Comparison of ENCODE assay signal across 12 mouse cellular contexts in the genomic region with DNA sequence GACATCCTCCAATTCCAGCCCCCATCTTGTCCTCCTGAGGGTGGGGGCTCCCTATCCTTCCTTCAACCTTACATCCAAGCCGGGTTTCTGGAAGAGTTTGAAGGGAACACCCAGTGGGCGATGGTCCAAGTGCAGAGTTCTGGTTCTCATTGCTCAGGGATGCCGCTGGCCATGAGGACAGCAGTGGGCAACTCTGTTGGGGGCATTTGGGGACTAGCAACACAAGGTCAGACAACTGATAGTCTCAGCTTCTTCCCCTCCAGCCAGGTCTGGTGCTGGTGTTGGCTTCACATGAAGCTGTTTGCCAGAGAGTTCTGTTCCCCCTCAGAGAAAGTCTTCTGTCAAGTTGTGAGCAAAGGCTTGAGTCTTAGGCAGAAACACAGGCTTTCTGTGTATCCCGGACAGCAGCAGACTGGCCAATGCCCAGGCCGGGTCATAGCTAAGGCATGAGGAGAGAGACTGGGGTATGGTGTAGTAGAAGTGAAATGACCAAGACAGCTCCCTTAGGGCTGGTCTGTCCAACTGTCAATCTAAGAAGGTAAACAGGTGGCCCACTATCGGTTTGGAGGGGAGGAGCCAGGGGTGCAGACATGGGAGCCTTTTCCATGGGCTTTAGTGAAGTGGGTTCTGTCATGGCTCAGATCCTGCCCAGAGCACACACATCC. TPM values are rescaled to one million over a fixed set of nuclear protein-coding genes. Genes with fewer than 3 reads are reported as not detected.
A peak's percentile ranks its signal among the peaks of the same experiment; 100 is the strongest.
DNase-seq lines count a peak whose midpoint lies in the region; ATAC-seq and TF ChIP-seq lines count a peak whose summit lies in the region.
"Had no signal": no experiment of that assay in that cellular context is flagged by ENCODE, and none has a peak within 500 bp of the region (broad histone marks: within the 10 kb centered on the region; RNA-seq: fewer than 3 reads in every experiment).

No protein-coding gene starts in this region.

- no peak overlapping the region for H3K9ac ChIP-seq in kidney, embryonic 15.5 days
- no peak overlapping the region for H3K9ac ChIP-seq in limb, embryonic 14.5 days (ENCODE audit: low read depth, low read length, severe bottlenecking)

- H3K4me1 ChIP-seq in kidney, embryonic 15.5 days, result peaks cover 31% of the 10 kb centered on the region
- H3K4me1 ChIP-seq in limb, embryonic 14.5 days (ENCODE audit: control insufficient read depth, insufficient read depth, low read length), result peaks cover 26% of the 10 kb centered on the region

- no peak for TF ChIP-seq POLR2A in limb, embryonic 14.5 days (IDR thresholded peaks at IDR 0.05; ENCODE audit: borderline replicate concordance, extremely low read depth, insufficient read depth, insufficient read length)

- H3K27ac ChIP-seq in kidney, embryonic 15.5 days, result peak overlapping the region; percentile 24; the same call in 1 of the 2 replicates
- no peak overlapping the region for H3K27ac ChIP-seq in limb, embryonic 14.5 days (replicated peaks; ENCODE audit: low read depth, low read length)

- WGBS in kidney, embryonic 15.5 days, result 89% methylated on average over 6 of the region's 6 CpGs
- 84% methylated on average over 6 of the region's 6 CpGs for WGBS in limb, embryonic 14.5 days

- ATAC-seq in kidney, embryonic 15.5 days (replicated peaks; ENCODE audit: low FRiP score), result no peak
- ATAC-seq in limb, embryonic 14.5 days (ENCODE audit: low FRiP score, low read depth), result no peak

- H3K27me3 ChIP-seq in kidney, embryonic 15.5 days, result no peaks in the 10 kb centered on the region
- no peaks in the 10 kb centered on the region for H3K27me3 ChIP-seq in limb, embryonic 14.5 days (ENCODE audit: control insufficient read depth, insufficient read depth, low read length)

- H3K9me3 ChIP-seq in kidney, embryonic 15.5 days (replicated peaks), result no peaks in the 10 kb centered on the region
- H3K9me3 ChIP-seq in limb, embryonic 14.5 days (ENCODE audit: control insufficient read depth, low read length), result no peaks in the 10 kb centered on the region

- DNase-seq in kidney, adult 8-10 months, result no peak
- DNase-seq in brain, adult 2 months (ENCODE audit: low read depth, low spot score), result peak; percentile 49
- DNase-seq in fibroblast of lung, adult 2 months (ENCODE audit: low read depth), result peak; percentile 64
- no peak for DNase-seq in limb, embryonic 14.5 days (ENCODE audit: low spot score)
- DNase-seq in layer of hippocampus, postnatal 10 days (ENCODE audit: low spot score in 2 of 2), result no peak
- DNase-seq in ovary, adult 18-20 months (ENCODE audit: low spot score), result no peak
- DNase-seq in adrenal gland, postnatal 25 days, result no peak
- DNase-seq: left cerebral cortex, postnatal 4 days had no signal

- H3K4me3 ChIP-seq in kidney, embryonic 15.5 days (replicated peaks), result no peak overlapping the region
- H3K4me3 ChIP-seq in limb, embryonic 14.5 days (replicated peaks; ENCODE audit: low read length), result 0 out of 2 replicates have a peak overlapping the region, but pooled peaks have one; percentile 1

- no peaks in the 10 kb centered on the region for H3K36me3 ChIP-seq in kidney, embryonic 15.5 days
- no peaks in the 10 kb centered on the region for H3K36me3 ChIP-seq in limb, embryonic 14.5 days (ENCODE audit: control insufficient read depth, insufficient read depth, low read length)

- H3K4me2 ChIP-seq in kidney, embryonic 15.5 days, result no peak overlapping the region
- H3K4me2 ChIP-seq in limb, embryonic 14.5 days (replicated peaks; ENCODE audit: low read depth, low read length, severe bottlenecking), result no peak overlapping the region

RNA-seq across cellular contexts. Expression of gene Mrgprf, which starts 0.8 kb away (rescaled TPM):
- 2.5 and 3.7 TPM in 2 replicates for polyA plus RNA-seq in kidney, embryonic 15.5 days (2015; fragmentation: Nextera tagmentation; extraction: Ambion mirVana)
- 8.4 and 10.8 TPM in 2 replicates for polyA plus RNA-seq in limb, embryonic 14.5 days (2012; rRNA removed)
- 6.0 and 7.0 TPM in 2 replicates for polyA plus RNA-seq in limb, embryonic 14.5 days (2014; fragmentation: Nextera tagmentation; extraction: Ambion mirVana)
- 1 to 10 TPM; 1.6 to 2.2 TPM for total RNA-seq in layer of hippocampus, postnatal 10 days (2021)
- 1.0 and 1.3 TPM in 2 replicates for total RNA-seq in adrenal gland, postnatal 25 days (2021)
- total RNA-seq: CH12.LX; megakaryocyte-erythroid progenitor cell, adult 5-6 weeks had no signal

RNA-seq across cellular contexts. Expression of gene Mrgprd, which starts 13.2 kb away (rescaled TPM):
- not detected in 2 replicates for polyA plus RNA-seq in kidney, embryonic 15.5 days (2015; fragmentation: Nextera tagmentation; extraction: Ambion mirVana)
- polyA plus RNA-seq in limb, embryonic 14.5 days (2012; rRNA removed), result not detected in 2 replicates
- not detected in 2 replicates for polyA plus RNA-seq in limb, embryonic 14.5 days (2014; fragmentation: Nextera tagmentation; extraction: Ambion mirVana)
- not detected for total RNA-seq in layer of hippocampus, postnatal 10 days (2021)
- not detected in 2 replicates for total RNA-seq in adrenal gland, postnatal 25 days (2021)
- total RNA-seq: CH12.LX; left cerebral cortex, postnatal 4 days; megakaryocyte-erythroid progenitor cell, adult 5-6 weeks had no signal
- polyA plus RNA-seq: intestine, embryonic 14.5 days had no signal

RNA-seq across cellular contexts. Expression of gene Tpcn2, which starts 17.7 kb away (rescaled TPM):
- 8.8 and 9.7 TPM in 2 replicates for polyA plus RNA-seq in kidney, embryonic 15.5 days (2015; fragmentation: Nextera tagmentation; extraction: Ambion mirVana)
- polyA plus RNA-seq in limb, embryonic 14.5 days (2012; rRNA removed), result 44.0 and 59.1 TPM in 2 replicates
- 4.7 and 5.1 TPM in 2 replicates for polyA plus RNA-seq in limb, embryonic 14.5 days (2014; fragmentation: Nextera tagmentation; extraction: Ambion mirVana)
- total RNA-seq in layer of hippocampus, postnatal 10 days (2021), result 1 to 10 TPM; 5.5 to 7.0 TPM
- 13.7 and 18.8 TPM in 2 replicates for total RNA-seq in adrenal gland, postnatal 25 days (2021)

Comparison
In these comparisons a context has a peak if more than half of its experiments do, and no peak if none do; other contexts are left out.
1. DNase-seq: peak in brain, adult 2 months (single experiment) and fibroblast of lung, adult 2 months (single experiment); none in kidney, adult 8-10 months (0 of 2), limb, embryonic 14.5 days (single experiment), layer of hippocampus, postnatal 10 days (0 of 2), ovary, adult 18-20 months (single experiment) and adrenal gland, postnatal 25 days (single experiment).